Mouse (Mus musculus): ENCODE results near the gene Rnf213.
A peak's percentile ranks its signal among the peaks of the same experiment; 100 is the strongest.

Gene Rnf213

GRCm38 (mm10) chr11:119514967-119515636, 122.2 kb downstream of the Rnf213 start:
- DNase-seq (ENCODE audit: low spot score in 2 of 2), result peak; percentile 71 to 80

GRCm38 (mm10) chr11:119515823-119516676, 123.2 kb downstream of the Rnf213 start:
- peak; percentile 71 to 83 for DNase-seq (ENCODE audit: low spot score in 2 of 2)

- DNase-seq (ENCODE audit: low spot score in 2 of 2), result peak in 1 of 2 experiments; percentile 46
Measured at GRCm38 (mm10) chr11:119516677-119517361, 123.9 kb downstream of the Rnf213 start.

GRCm38 (mm10) chr11:119519387-119519786, 126.5 kb downstream of the Rnf213 start:
- DNase-seq (ENCODE audit: low spot score in 2 of 2), result no peak

- DNase-seq (ENCODE audit: low spot score in 2 of 2), result no peak
Measured at GRCm38 (mm10) chr11:119520005-119520712, 127.3 kb downstream of the Rnf213 start.

GRCm38 (mm10) chr11:119520713-119521063, 127.8 kb downstream of the Rnf213 start:
- no peak for DNase-seq (ENCODE audit: low spot score in 2 of 2)

GRCm38 (mm10) chr11:119521920-119522710, 129.2 kb downstream of the Rnf213 start:
- no peak for DNase-seq (ENCODE audit: low spot score in 2 of 2)

- DNase-seq (ENCODE audit: low spot score in 2 of 2), result peak in 1 of 2 experiments; percentile 66
Measured at GRCm38 (mm10) chr11:119522779-119523178, 129.9 kb downstream of the Rnf213 start.

GRCm38 (mm10) chr11:119523392-119523791, 130.5 kb downstream of the Rnf213 start:
- no peak for DNase-seq (ENCODE audit: low spot score in 2 of 2)

- DNase-seq (ENCODE audit: low spot score in 2 of 2), result peak; percentile 93
Measured at GRCm38 (mm10) chr11:119524545-119524949, 131.6 kb downstream of the Rnf213 start.

GRCm38 (mm10) chr11:119526068-119526966, 133.4 kb downstream of the Rnf213 start:
- no peak for DNase-seq (ENCODE audit: low spot score in 2 of 2)

- DNase-seq (ENCODE audit: low spot score in 2 of 2), result peak in 1 of 2 experiments; percentile 55
Measured at GRCm38 (mm10) chr11:119528930-119529329, 136.0 kb downstream of the Rnf213 start.

GRCm38 (mm10) chr11:119532460-119532859, 139.6 kb downstream of the Rnf213 start:
- no peak for DNase-seq (ENCODE audit: low spot score in 2 of 2)

GRCm38 (mm10) chr11:119533745-119534144, 140.8 kb downstream of the Rnf213 start:
- DNase-seq (ENCODE audit: low spot score in 2 of 2), result no peak

All from right cerebral cortex, postnatal 10 days (tissue).